Mouse (Mus musculus) MEL (cell line): ENCODE data around the gene Zyg11a. TPM values are rescaled to one million over a fixed set of nuclear protein-coding genes. Genes with fewer than 3 reads are reported as not detected.

Source experiments
- DNase-seq: peaks from one replicate; pipeline ENCODE4 v3.0.0; 2011; ENCODE audit warnings: low read depth, low spot score
- H3K27ac ChIP-seq: 2 replicates; pipeline ENCODE4 v1.5.1; 2012; ENCODE audit warnings: low read depth, mild to moderate bottlenecking, control low read depth, low read length, moderate library complexity; ENCODE audit not compliant: control insufficient read depth
- H3K27me3 ChIP-seq, 2 experiments: fragments of 150-350 bp in 1 of 2; sonication (generic) in 1 of 2; 2 replicates each; pipeline ENCODE4 v1.6.1; 2012; ENCODE audit warnings: low read length in 2 of 2, mild to moderate bottlenecking in 2 of 2, improper control_type of control experiment in 1 of 2, moderate library complexity in 1 of 2; ENCODE audit not compliant: insufficient read depth in 2 of 2, control insufficient read depth in 1 of 2
- H3K36me3 ChIP-seq, 2 experiments: 2 replicates each; pipeline ENCODE4 v1.6.1; 2012 to 2014; ENCODE audit warnings: low read length in 2 of 2, improper control_type of control experiment in 1 of 2, inconsistent platforms in 1 of 2, mild to moderate bottlenecking in 1 of 2; ENCODE audit not compliant: insufficient read depth in 2 of 2, control insufficient read depth in 1 of 2
- H3K4me1 ChIP-seq, 2 experiments: fragments of 150-350 bp in 1 of 2; sonication (generic) in 1 of 2; 2 replicates each; pipeline ENCODE4 v1.6.1; 2012; ENCODE audit warnings: low read length in 2 of 2, improper control_type of control experiment in 1 of 2, mild to moderate bottlenecking in 1 of 2; ENCODE audit not compliant: insufficient read depth in 2 of 2, control insufficient read depth in 1 of 2
- H3K4me3 ChIP-seq, 2 experiments: fragments of 150-350 bp in 1 of 2; sonication (generic) in 1 of 2; 2 replicates each; pipeline ENCODE4 v1.5.1; 2012; ENCODE audit warnings: low read depth in 2 of 2, low read length in 2 of 2, mild to moderate bottlenecking in 2 of 2, moderate library complexity in 2 of 2, control low read depth in 1 of 2, improper control_type of control experiment in 1 of 2; ENCODE audit not compliant: control insufficient read depth in 1 of 2, insufficient read depth in 1 of 2
- H3K79me2 ChIP-seq: 2 replicates; pipeline ENCODE4 v1.6.1; 2012; ENCODE audit warnings: mild to moderate bottlenecking, low read length, moderate library complexity; ENCODE audit not compliant: control insufficient read depth, poor library complexity, insufficient read depth
- H3K9ac ChIP-seq: 2 replicates; pipeline ENCODE4 v1.6.1; 2012; ENCODE audit warnings: low read depth, mild to moderate bottlenecking, control low read depth, low read length, moderate library complexity; ENCODE audit not compliant: control insufficient read depth, poor library complexity, severe bottlenecking
- H3K9me3 ChIP-seq: fragments of 150-350 bp; sonication (generic); replicated peaks from 2 replicates; pipeline ENCODE4 v1.6.1; 2012; ENCODE audit warnings: mild to moderate bottlenecking, low read length, improper control_type of control experiment, moderate library complexity; ENCODE audit not compliant: insufficient read depth
- BHLHE40 ChIP-seq: IDR thresholded peaks from 2 replicates; pipeline ENCODE4 v1.6.1; 2012; ENCODE audit warnings: low read depth, mild to moderate bottlenecking, inconsistent platforms, low read length, improper control_type of control experiment, borderline replicate concordance
- CHD2 ChIP-seq: IDR thresholded peaks from 2 replicates; pipeline ENCODE4 v1.6.1; 2011; ENCODE audit warnings: low read length, improper control_type of control experiment
- CTCF ChIP-seq, 3 experiments: IDR thresholded peaks in 2 of 3; conservative IDR thresholded peaks in 1 of 3; 2 replicates each; pipeline ENCODE4 v1.5.1; 2011 to 2012; ENCODE audit warnings: low read length in 3 of 3, low read depth in 2 of 3, mild to moderate bottlenecking in 2 of 3, improper control_type of control experiment in 1 of 3, inconsistent platforms in 1 of 3, mixed read lengths in 1 of 3, moderate library complexity in 1 of 3; ENCODE audit not compliant: control insufficient read depth in 1 of 3, insufficient read depth in 1 of 3, poor library complexity in 1 of 3, severe bottlenecking in 1 of 3
- ELF1 ChIP-seq: IDR thresholded peaks from 2 replicates; pipeline ENCODE4 v1.6.1; 2014; ENCODE audit warnings: low read depth, mild to moderate bottlenecking, inconsistent platforms, low read length, improper control_type of control experiment, moderate library complexity
- ETS1 ChIP-seq: IDR thresholded peaks from 2 replicates; pipeline ENCODE4 v1.6.1; 2012; ENCODE audit warnings: low read depth, mild to moderate bottlenecking, inconsistent platforms, low read length, improper control_type of control experiment, moderate library complexity
- GABPA ChIP-seq: IDR thresholded peaks from 2 replicates; pipeline ENCODE4 v1.6.1; 2012; ENCODE audit warnings: low read depth, mild to moderate bottlenecking, inconsistent platforms, low read length, improper control_type of control experiment, moderate library complexity
- GATA1 ChIP-seq: IDR thresholded peaks from 2 replicates; pipeline ENCODE4 v1.6.1; 2011; ENCODE audit warnings: low read depth, low read length, improper control_type of control experiment
- KAT2A ChIP-seq: conservative IDR thresholded peaks from 2 replicates; pipeline ENCODE4 v1.6.1; 2012; ENCODE audit warnings: low read depth, low read length, improper control_type of control experiment, inconsistent platforms
- MAZ ChIP-seq: IDR thresholded peaks from 2 replicates; pipeline ENCODE4 v1.6.1; 2012; ENCODE audit warnings: low read depth, mild to moderate bottlenecking, inconsistent platforms, low read length, improper control_type of control experiment
- MYB ChIP-seq: IDR thresholded peaks from 2 replicates; pipeline ENCODE4 v1.6.1; 2011; ENCODE audit warnings: mild to moderate bottlenecking, low read depth, low read length, improper control_type of control experiment
- NELFE ChIP-seq: IDR thresholded peaks from 2 replicates; pipeline ENCODE4 v1.6.1; 2011; ENCODE audit warnings: low read depth, low read length, improper control_type of control experiment
- NRF1 ChIP-seq: IDR thresholded peaks from 2 replicates; pipeline ENCODE4 v1.6.1; 2014; ENCODE audit warnings: low read depth, mild to moderate bottlenecking, inconsistent platforms, low read length, improper control_type of control experiment, moderate library complexity; ENCODE audit not compliant: poor library complexity, insufficient read depth, severe bottlenecking
- POLR2A ChIP-seq, 2 experiments: IDR thresholded peaks; 2 replicates each; pipeline ENCODE4 v1.6.1; 2011 to 2012; ENCODE audit warnings: low read length in 2 of 2, mild to moderate bottlenecking in 2 of 2, control low read depth in 1 of 2, improper control_type of control experiment in 1 of 2, low read depth in 1 of 2, moderate library complexity in 1 of 2; ENCODE audit not compliant: control insufficient read depth in 1 of 2, insufficient read depth in 1 of 2, poor library complexity in 1 of 2
- POLR2AphosphoS2 ChIP-seq: IDR thresholded peaks from 2 replicates; pipeline ENCODE4 v1.6.1; 2011; ENCODE audit warnings: low read length, improper control_type of control experiment
- POLR2AphosphoS5 ChIP-seq: IDR thresholded peaks from 2 replicates; pipeline ENCODE4 v1.6.1; 2012; ENCODE audit warnings: low read depth, borderline replicate concordance, mild to moderate bottlenecking, inconsistent platforms, low read length, moderate library complexity, mixed read lengths
- RAD21 ChIP-seq: IDR thresholded peaks from 2 replicates; pipeline ENCODE4 v1.6.1; 2011; ENCODE audit warnings: mild to moderate bottlenecking, low read depth, low read length, improper control_type of control experiment
- SMC3 ChIP-seq: IDR thresholded peaks from 2 replicates; pipeline ENCODE4 v1.6.1; 2011; ENCODE audit warnings: low read depth, low read length, improper control_type of control experiment
- TBP ChIP-seq: IDR thresholded peaks from 2 replicates; pipeline ENCODE4 v1.8.0; 2011; ENCODE audit warnings: low read depth, low read length, improper control_type of control experiment
- TCF12 ChIP-seq: IDR thresholded peaks from 2 replicates; pipeline ENCODE4 v1.6.1; 2014; ENCODE audit warnings: low read depth, mild to moderate bottlenecking, inconsistent platforms, low read length, improper control_type of control experiment, moderate library complexity
- UBTF ChIP-seq: IDR thresholded peaks from 2 replicates; pipeline ENCODE4 v1.6.1; 2012; ENCODE audit warnings: low read depth, mild to moderate bottlenecking, inconsistent platforms, low read length, improper control_type of control experiment, moderate library complexity, borderline replicate concordance; ENCODE audit not compliant: insufficient read depth
- USF1 ChIP-seq: IDR thresholded peaks from 2 replicates; pipeline ENCODE4 v1.6.1; 2014; ENCODE audit warnings: low read depth, mild to moderate bottlenecking, inconsistent platforms, low read length, improper control_type of control experiment, moderate library complexity
- USF2 ChIP-seq, 2 experiments: IDR thresholded peaks; 2 replicates each; pipeline ENCODE4 v1.6.1; 2011 to 2012; ENCODE audit warnings: improper control_type of control experiment in 2 of 2, low read length in 2 of 2, borderline replicate concordance in 1 of 2, inconsistent platforms in 1 of 2, low read depth in 1 of 2, mild to moderate bottlenecking in 1 of 2; ENCODE audit not compliant: insufficient read depth in 1 of 2
- ZC3H11A ChIP-seq: IDR thresholded peaks from 2 replicates; pipeline ENCODE4 v1.6.1; 2012; ENCODE audit warnings: low read depth, mild to moderate bottlenecking, inconsistent platforms, low read length, improper control_type of control experiment
- ZNF384 ChIP-seq: IDR thresholded peaks from 2 replicates; pipeline ENCODE4 v1.6.1; 2012; ENCODE audit warnings: low read depth, mild to moderate bottlenecking, inconsistent platforms, low read length, improper control_type of control experiment
- polyA plus RNA-seq, 2 experiments: library from polyadenylated mRNA; stranded (reverse) in 1 of 2; unstranded in 1 of 2; fragments of >175 nt in 1 of 2; fragments of >200 nt in 1 of 2; gene quantifications; 2 replicates each; pipeline versions ENCODE4 v1.2.1 to v1.2.4; 2012; ENCODE audit warnings: low replicate concordance in 2 of 2, low read depth in 1 of 2; ENCODE audit not compliant: insufficient read length in 2 of 2, insufficient read depth in 1 of 2, missing spikeins in 1 of 2
- total RNA-seq: library from RNA; depleted of rRNA; stranded (reverse); fragments of 300-350 nt; gene quantifications from 2 replicates; pipeline ENCODE4 v1.2.3, GENCODE M21; 2012

Gene Zyg11a
- total and polyA plus RNA-seq, 3 experiments: 0.18 TPM; not detected in 2

DNA sequence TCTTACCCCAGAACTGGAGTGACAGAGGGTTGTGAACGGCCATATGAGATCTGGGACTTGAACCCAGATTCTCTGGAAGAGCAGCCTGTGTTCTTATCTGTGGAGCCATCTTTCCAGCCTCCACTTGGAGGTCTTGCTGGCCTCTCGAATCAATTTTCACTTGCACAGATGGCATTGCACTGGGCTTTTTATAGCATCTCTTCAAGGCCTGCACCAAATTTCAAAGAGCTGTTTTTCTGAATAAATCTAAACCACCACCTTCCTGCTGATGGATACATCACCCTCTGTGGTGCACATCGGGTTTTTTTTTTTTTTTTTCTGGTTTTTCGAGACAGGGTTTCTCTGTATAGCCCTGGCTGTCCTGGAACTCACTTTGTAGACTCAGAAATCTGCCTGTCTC lies 51.0 kb downstream of the Zyg11a start:
- DNase-seq: no peak
- H3K27ac ChIP-seq: no peak overlapping the region
- H3K9ac ChIP-seq: no peak overlapping the region
- no peak for TF ChIP-seq POLR2AphosphoS2
- TF ChIP-seq POLR2AphosphoS5: no peak
- TF ChIP-seq TBP: no peak
- no peak for TF ChIP-seq UBTF
- no peaks in the 10 kb centered on the region for H3K79me2 ChIP-seq
- H3K36me3 ChIP-seq: no peaks in the 10 kb centered on the region
- no peak overlapping the region for H3K4me3 ChIP-seq
- no peaks in the 10 kb centered on the region for H3K4me1 ChIP-seq
- no peaks in the 10 kb centered on the region for H3K9me3 ChIP-seq
- peaks cover 0 to 4% of the 10 kb centered on the region in 2 experiments for H3K27me3 ChIP-seq

- H3K27me3 ChIP-seq: peaks cover 0 to 4% of the 10 kb centered on the region in 2 experiments
- H3K9me3 ChIP-seq: no peaks in the 10 kb centered on the region
- H3K9ac ChIP-seq: no peak within 1 kb of the TSS
- DNase-seq: no peak
- TF ChIP-seq BHLHE40 (no peak), MAZ (no peak), ELF1 (no peak), POLR2A (IDR thresholded peaks at IDR 0.05; ENCODE audit: control insufficient read depth in 1 of 2, insufficient read depth in 1 of 2, low read depth in 1 of 2, low read length in 2 of 2, poor library complexity in 1 of 2) (no peak), USF2 (IDR thresholded peaks at IDR 0.05; ENCODE audit: borderline replicate concordance in 1 of 2, insufficient read depth in 1 of 2, low read depth in 1 of 2, low read length in 2 of 2) (no peak)
- TF ChIP-seq, all 39 proteins: peak for 0
- Histone ChIP-seq H3K27ac (no peak within 1 kb of the TSS), H3K36me3 (no peaks in the 10 kb centered on the region), H3K4me1 (no peaks in the 10 kb centered on the region), H3K79me2 (no peaks in the 10 kb centered on the region), H3K4me3 (no peak within 1 kb of the TSS)
These were observed 52.5 kb downstream of the Zyg11a start, which contains the start of gene Echdc2 for GRCm38 (mm10) chr4:108165152-108165895. TSS of gene Echdc2 (plus strand) at chr4:108165437.

DNA sequence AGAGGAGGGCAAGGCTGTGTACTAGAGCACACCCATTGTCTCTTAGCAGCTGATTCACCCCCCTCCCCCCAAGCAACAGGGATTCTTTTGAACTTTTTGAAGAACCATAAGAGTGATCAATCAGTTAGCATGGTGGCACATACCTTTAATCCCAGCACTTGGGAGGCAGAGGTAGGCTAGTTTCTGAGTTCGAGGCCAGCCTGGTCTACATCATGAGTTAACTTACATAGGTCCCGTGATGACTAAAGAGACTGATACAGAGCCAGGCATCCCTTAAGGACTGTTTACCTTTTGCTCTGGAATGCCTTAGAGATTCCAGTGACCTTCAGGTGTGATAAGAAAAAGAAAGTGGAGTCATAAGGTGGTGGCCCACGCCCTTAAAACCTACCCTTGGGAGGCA lies 54.6 kb downstream of the Zyg11a start:
- Histone ChIP-seq H3K79me2 (no peaks in the 10 kb centered on the region), H3K27ac (no peak overlapping the region), H3K36me3 (no peaks in the 10 kb centered on the region), H3K9ac (no peak overlapping the region), H3K4me3 (no peak overlapping the region), H3K9me3 (no peaks in the 10 kb centered on the region), H3K4me1 (no peaks in the 10 kb centered on the region), H3K27me3 (peaks cover 0 to 3% of the 10 kb centered on the region in 2 experiments)
- DNase-seq: no peak
- no peak for TF ChIP-seq NRF1
- TF ChIP-seq POLR2A (IDR thresholded peaks at IDR 0.05; ENCODE audit: control insufficient read depth in 1 of 2, insufficient read depth in 1 of 2, low read depth in 1 of 2, low read length in 2 of 2, poor library complexity in 1 of 2): no peak
- TF ChIP-seq ETS1: no peak
- TF ChIP-seq ZC3H11A: no peak
- TF ChIP-seq POLR2AphosphoS2: no peak
- no peak for TF ChIP-seq ZNF384
- no peak for TF ChIP-seq USF1
- no peak for TF ChIP-seq CTCF (IDR thresholded peaks at IDR 0.05 in 2 of 3, conservative IDR thresholded peaks at IDR 0.05 in 1 of 3; ENCODE audit: control insufficient read depth in 1 of 3, insufficient read depth in 1 of 3, low read depth in 2 of 3, low read length in 3 of 3, poor library complexity in 1 of 3, severe bottlenecking in 1 of 3)
- TF ChIP-seq GATA1: no peak
- TF ChIP-seq GABPA: no peak
- TF ChIP-seq SMC3: no peak
- TF ChIP-seq NELFE: no peak
- no peak for TF ChIP-seq KAT2A
- no peak for TF ChIP-seq RAD21
- no peak for TF ChIP-seq CHD2
- TF ChIP-seq MYB: no peak
- no peak for TF ChIP-seq TCF12
- TF ChIP-seq TBP: no peak
